Mouse (Mus musculus): ENCODE measurements at regions not wholly inside any gene's neighbourhood (a gene's known extent, or its start where the extent isn't known, plus 50 kb on each side); places are given as distances from the start of the nearest gene placed in this dataset.

GRCm38 (mm10) chr9:111801381-111801780, 111.2 kb upstream of the Stac start:
- TF ChIP-seq POLR2A (IDR thresholded peaks at IDR 0.05; ENCODE audit: control insufficient read depth, extremely low read depth, insufficient read depth, low read length, poor library complexity) (no peak), CTCF (IDR thresholded peaks at IDR 0.05; ENCODE audit: borderline replicate concordance, control insufficient read depth, extremely low read depth, insufficient read depth, low read length, poor library complexity) (no peak)

All from thymus, adult 2 months (tissue).